Mouse (Mus musculus) brain, embryonic 18.5 days (tissue): ENCODE measurements around the gene Bcat2.
A peak's percentile ranks its signal among the peaks of the same experiment; 100 is the strongest.

ENCODE experiments used
- DNase-seq: peaks from one replicate; pipeline ENCODE4 v3.0.0-alpha.2; 2012; ENCODE audit warnings: low read depth, low spot score

The Bcat2 gene

GRCm38 (mm10) chr7:45625481-45625880 is 55.5 kb downstream of the Bcat2 start:
- no peak for DNase-seq

DNA sequence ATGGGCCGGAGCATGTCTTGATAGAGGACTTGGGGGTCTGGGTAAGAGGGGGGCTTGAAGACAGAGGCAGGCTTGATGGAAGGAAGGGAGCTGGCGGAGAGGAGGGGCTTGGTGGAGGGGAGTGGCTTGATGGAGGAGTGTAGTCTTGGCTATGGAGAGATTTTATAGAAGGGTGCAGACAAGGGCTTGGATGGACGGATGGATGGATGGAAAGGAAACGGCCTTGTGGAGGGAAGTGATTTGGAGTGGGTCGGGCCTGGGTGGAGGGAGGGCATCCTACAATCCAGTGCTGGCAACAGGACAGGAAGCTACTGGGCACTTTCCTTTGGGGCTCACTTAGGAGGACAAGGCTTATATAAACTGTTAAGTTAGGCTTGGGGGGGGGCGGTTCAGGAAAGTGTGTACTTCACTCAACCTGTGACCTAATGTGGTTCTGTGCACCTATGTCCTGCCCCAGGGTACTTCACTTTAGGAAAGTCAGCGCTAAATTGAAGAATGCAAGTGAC is 56.7 kb downstream of the Bcat2 start:
- no peak for DNase-seq

GRCm38 (mm10) chr7:45627261-45627660 is 57.3 kb downstream of the Bcat2 start, which contains the start of gene Rasip1:
Gene Rasip1, plus strand, starts transcription at chr7:45627488.
- DNase-seq = no peak

- DNase-seq = peak; percentile 52
Observed at GRCm38 (mm10) chr7:45628364-45629294, 58.7 kb downstream of the Bcat2 start.

GRCm38 (mm10) chr7:45630064-45630907 is 60.3 kb downstream of the Bcat2 start:
- no peak for DNase-seq

- no peak for DNase-seq
Observed at GRCm38 (mm10) chr7:45632499-45632898, 62.5 kb downstream of the Bcat2 start.

DNA sequence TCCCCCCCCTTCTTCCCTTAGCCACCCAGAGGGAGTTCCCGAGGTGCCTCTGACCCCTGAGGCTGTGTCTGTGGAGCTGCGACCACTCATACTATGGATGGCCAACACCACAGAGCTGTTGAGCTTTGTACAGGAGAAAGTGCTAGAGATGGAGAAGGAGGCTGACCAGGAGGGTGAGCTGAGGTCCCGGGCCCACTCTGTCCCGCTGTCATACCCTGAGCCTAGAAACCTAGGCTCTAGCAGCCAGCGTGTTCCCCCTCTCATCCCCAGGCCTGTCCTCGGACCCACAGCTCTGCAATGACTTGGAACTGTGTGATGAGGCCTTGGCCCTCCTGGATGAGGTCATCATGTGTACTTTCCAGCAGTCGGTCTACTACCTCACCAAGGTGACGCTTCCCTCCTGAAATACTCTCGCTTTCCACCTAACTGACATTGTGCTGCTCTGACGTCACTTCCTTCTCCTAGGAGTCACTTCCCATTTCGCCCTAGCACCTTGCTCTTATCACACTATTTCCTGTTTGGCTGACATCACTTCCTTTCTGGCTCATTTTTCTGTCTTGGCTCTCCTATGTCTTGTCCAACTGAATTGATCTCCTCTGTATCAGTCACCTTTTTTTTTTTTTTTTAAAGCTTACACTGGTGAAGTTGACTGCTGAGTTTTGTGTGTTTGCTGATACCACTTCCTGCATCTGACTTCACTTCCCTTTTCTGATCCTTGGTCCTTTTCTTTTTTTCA is 65.2 kb downstream of the Bcat2 start:
- no peak for DNase-seq

DNA sequence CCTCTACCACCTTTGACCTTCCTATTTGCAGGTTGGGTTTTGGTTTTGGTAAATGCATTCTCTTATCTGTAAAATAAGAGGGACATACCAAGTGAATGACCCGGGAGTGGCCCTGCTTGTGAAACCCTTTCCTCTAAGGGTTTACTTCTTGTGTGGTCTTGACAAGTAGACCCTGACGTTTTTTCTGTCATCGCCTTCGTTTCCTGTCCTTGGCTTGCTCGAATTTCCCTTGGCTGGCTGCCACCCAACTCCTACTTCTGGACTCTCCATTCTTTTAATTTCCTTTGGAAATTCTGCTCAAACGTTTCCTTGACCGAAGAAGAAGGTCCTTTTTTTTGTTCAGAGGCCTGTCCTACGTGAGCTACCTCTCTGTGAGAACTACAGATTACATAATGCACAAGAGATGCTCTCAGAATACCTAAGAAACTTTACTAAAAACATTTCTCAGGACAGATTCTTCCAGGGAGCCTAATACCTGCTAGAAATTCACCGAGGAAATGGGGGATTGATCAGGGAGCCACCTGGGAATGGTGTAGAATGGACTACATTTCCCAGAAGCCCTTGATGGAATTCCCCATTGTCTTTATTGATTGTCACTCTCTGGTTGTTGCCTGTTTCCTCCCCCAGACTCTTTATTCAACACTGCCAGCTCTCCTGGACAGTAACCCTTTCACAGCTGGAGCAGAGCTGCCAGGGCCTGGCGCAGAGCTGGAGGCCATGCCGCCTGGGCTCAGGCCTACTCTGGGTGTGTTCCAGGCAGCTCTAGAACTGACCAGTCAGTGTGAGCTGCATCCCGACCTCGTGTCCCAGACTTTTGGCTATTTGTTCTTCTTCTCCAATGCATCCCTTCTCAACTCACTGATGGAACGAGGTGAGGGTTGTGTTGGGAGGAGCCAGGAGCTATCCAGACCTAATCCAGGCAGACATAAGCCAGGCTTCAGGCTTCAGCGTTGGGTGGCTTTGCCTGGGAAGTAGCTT is 66.0 kb downstream of the Bcat2 start:
- DNase-seq = no peak

DNA sequence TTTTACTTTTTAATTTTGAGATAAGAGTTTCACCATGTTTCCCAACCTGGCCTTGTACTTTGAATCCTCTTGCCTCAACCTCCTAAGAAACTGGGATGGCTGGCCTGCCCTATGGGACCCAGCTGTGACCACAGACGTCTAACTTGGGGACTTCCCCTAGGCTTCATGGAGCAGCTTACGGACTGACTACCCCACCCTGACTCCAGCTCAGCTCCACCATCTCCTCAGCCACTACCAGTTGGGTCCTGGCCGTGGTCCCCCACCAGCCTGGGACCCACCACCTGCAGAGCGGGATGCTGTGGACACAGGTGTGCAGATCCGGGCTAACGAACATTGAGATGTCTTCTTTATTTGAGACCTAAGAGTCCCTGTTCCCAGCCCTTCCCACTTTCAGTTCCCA is 67.8 kb downstream of the Bcat2 start:
- DNase-seq = no peak

GRCm38 (mm10) chr7:45638623-45639401 is 68.9 kb downstream of the Bcat2 start:
- DNase-seq = peak; percentile 97
